Comparison of ENCODE assay signal across 10 mouse cellular contexts in the genomic region with DNA sequence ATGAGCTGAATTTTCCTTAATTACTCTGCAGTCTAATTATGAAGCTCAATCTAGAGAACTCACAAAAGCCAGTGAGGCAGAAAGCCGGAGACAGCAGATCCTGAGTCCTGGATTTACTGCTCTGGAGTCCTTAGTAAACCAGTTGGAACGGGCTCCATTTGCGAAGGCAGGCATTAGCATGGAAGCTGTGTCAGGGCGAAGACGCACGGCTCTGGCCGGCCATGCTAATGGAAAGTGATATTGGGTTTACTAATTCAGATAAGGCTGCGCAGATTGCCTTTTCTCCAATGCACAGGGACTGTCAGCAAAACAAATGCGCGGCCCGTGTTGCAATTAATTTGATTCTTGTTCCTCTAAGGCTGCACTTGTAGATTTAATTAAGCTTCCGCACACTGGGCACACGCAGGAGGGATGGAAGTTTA.
A peak's percentile ranks its signal among the peaks of the same experiment; 100 is the strongest.
DNase-seq lines count a peak whose midpoint lies in the region; ATAC-seq and TF ChIP-seq lines count a peak whose summit lies in the region.
"Had no signal": no experiment of that assay in that cellular context is flagged by ENCODE, and none has a peak within 500 bp of the region (broad histone marks: within the 10 kb centered on the region; RNA-seq: fewer than 3 reads in every experiment).

No protein-coding gene starts in this region.

- H3K4me3 ChIP-seq in hindbrain, embryonic 12.5 days, result no peak overlapping the region
- no peak overlapping the region for H3K4me3 ChIP-seq in hindbrain, embryonic 11.5 days (ENCODE audit: low read depth, low read length)
- H3K4me3 ChIP-seq in forebrain, postnatal 0 days (ENCODE audit: low read depth, low read length), result peak overlapping the region; percentile 11; the same call in 1 of the 2 replicates
- H3K4me3 ChIP-seq in midbrain, postnatal 0 days (ENCODE audit: low read depth, low read length), result no peak overlapping the region

- H3K9ac ChIP-seq in hindbrain, embryonic 12.5 days, result no peak overlapping the region
- H3K9ac ChIP-seq in hindbrain, embryonic 11.5 days (ENCODE audit: low read depth, low read length), result no peak overlapping the region
- H3K9ac ChIP-seq in forebrain, postnatal 0 days, result 0 out of 2 replicates have a peak overlapping the region, but pooled peaks have one; percentile 7
- no peak overlapping the region for H3K9ac ChIP-seq in midbrain, postnatal 0 days (replicated peaks; ENCODE audit: low read length, poor library complexity, severe bottlenecking)

- H3K36me3 ChIP-seq in hindbrain, embryonic 12.5 days, result no peaks in the 10 kb centered on the region
- no peaks in the 10 kb centered on the region for H3K36me3 ChIP-seq in hindbrain, embryonic 11.5 days (ENCODE audit: control insufficient read depth, insufficient read depth, low read length)
- H3K36me3 ChIP-seq in forebrain, postnatal 0 days (ENCODE audit: insufficient read depth), result no peaks in the 10 kb centered on the region
- H3K36me3 ChIP-seq in midbrain, postnatal 0 days (ENCODE audit: insufficient read depth, low read length), result no peaks in the 10 kb centered on the region

- no peaks in the 10 kb centered on the region for H3K9me3 ChIP-seq in hindbrain, embryonic 12.5 days (replicated peaks)
- H3K9me3 ChIP-seq in hindbrain, embryonic 11.5 days (ENCODE audit: control insufficient read depth, low read length), result no peaks in the 10 kb centered on the region
- no peaks in the 10 kb centered on the region for H3K9me3 ChIP-seq in forebrain, postnatal 0 days (ENCODE audit: low read length)
- H3K9me3 ChIP-seq in midbrain, postnatal 0 days (ENCODE audit: low read length), result no peaks in the 10 kb centered on the region

- peaks cover 13% of the 10 kb centered on the region for H3K4me1 ChIP-seq in hindbrain, embryonic 12.5 days
- H3K4me1 ChIP-seq in hindbrain, embryonic 11.5 days (replicated peaks; ENCODE audit: control insufficient read depth, insufficient read depth, low read length), result no peaks in the 10 kb centered on the region
- peaks cover 8% of the 10 kb centered on the region for H3K4me1 ChIP-seq in forebrain, postnatal 0 days (ENCODE audit: insufficient read depth)
- no peaks in the 10 kb centered on the region for H3K4me1 ChIP-seq in midbrain, postnatal 0 days (ENCODE audit: insufficient read depth, low read length)

- 0 out of 2 replicates have a peak overlapping the region, but pooled peaks have one; percentile 6 for H3K4me2 ChIP-seq in hindbrain, embryonic 12.5 days (replicated peaks)
- H3K4me2 ChIP-seq in hindbrain, embryonic 11.5 days (replicated peaks; ENCODE audit: low read depth, low read length), result no peak overlapping the region
- H3K4me2 ChIP-seq in forebrain, postnatal 0 days (ENCODE audit: low read depth), result peak overlapping the region; percentile 43
- H3K4me2 ChIP-seq in midbrain, postnatal 0 days (ENCODE audit: low read depth, low read length, poor library complexity, severe bottlenecking), result peak overlapping the region; percentile 26; the same call in 1 of the 2 replicates

- DNase-seq in hindbrain, embryonic 11.5 days (ENCODE audit: low spot score), result no peak
- peak; percentile 7 for DNase-seq in R1 (ENCODE audit: low read depth, low spot score)
- DNase-seq in forebrain, postnatal 0 days, result peak; percentile 58
- peak; percentile 67 for DNase-seq in midbrain, postnatal 0 days (ENCODE audit: low spot score)
- no peak for DNase-seq in thymus, postnatal 36 days
- DNase-seq in ovary, postnatal 10 days (ENCODE audit: low spot score), result no peak
- DNase-seq: lung, postnatal 4 days had no signal

- TF ChIP-seq CTCF in forebrain, postnatal 0 days (IDR thresholded peaks at IDR 0.05; ENCODE audit: low read depth), result no peak
- no peak for TF ChIP-seq CTCF in midbrain, postnatal 0 days (IDR thresholded peaks at IDR 0.05)

- H3K27me3 ChIP-seq in hindbrain, embryonic 12.5 days, result no peaks in the 10 kb centered on the region
- no peaks in the 10 kb centered on the region for H3K27me3 ChIP-seq in hindbrain, embryonic 11.5 days (ENCODE audit: control insufficient read depth, insufficient read depth, low read length)
- no peaks in the 10 kb centered on the region for H3K27me3 ChIP-seq in forebrain, postnatal 0 days (ENCODE audit: insufficient read depth, low read length)
- H3K27me3 ChIP-seq in midbrain, postnatal 0 days (ENCODE audit: insufficient read depth, low read length), result no peaks in the 10 kb centered on the region

- peak overlapping the region; percentile 66 for H3K27ac ChIP-seq in hindbrain, embryonic 12.5 days
- H3K27ac ChIP-seq in hindbrain, embryonic 11.5 days (ENCODE audit: low read depth, low read length), result no peak overlapping the region
- H3K27ac ChIP-seq in forebrain, postnatal 0 days (ENCODE audit: low read depth, low read length), result peak overlapping the region; percentile 45; the same call in 1 of the 2 replicates
- H3K27ac ChIP-seq in midbrain, postnatal 0 days (ENCODE audit: low read depth, low read length), result no peak overlapping the region

- ATAC-seq in hindbrain, embryonic 12.5 days (ENCODE audit: low FRiP score), result peak; percentile 69
- ATAC-seq in hindbrain, embryonic 11.5 days (ENCODE audit: low FRiP score), result no peak
- peak; percentile 72 for ATAC-seq in forebrain, postnatal 0 days
- 0 out of 2 replicates have a peak, but pooled peaks have one; percentile 31 for ATAC-seq in midbrain, postnatal 0 days (ENCODE audit: low FRiP score)
- ATAC-seq in megakaryocyte progenitor cell, adult 5-6 weeks (replicated peaks; ENCODE audit: poor library complexity), result no peak
- ATAC-seq: activated CD4-positive, CD25-positive, alpha-beta regulatory T cell, adult 4 months had no signal

- 63% methylated on average over 13 of the region's 13 CpGs for WGBS in hindbrain, embryonic 12.5 days
- 85% methylated on average over 13 of the region's 13 CpGs for WGBS in hindbrain, embryonic 11.5 days
- WGBS in forebrain, postnatal 0 days, result 17% methylated on average over 13 of the region's 13 CpGs
- WGBS in midbrain, postnatal 0 days, result 59% methylated on average over 13 of the region's 13 CpGs

Comparison
In these comparisons a context has a peak if more than half of its experiments do, and no peak if none do; other contexts are left out.
1. ATAC-seq: peak in hindbrain, embryonic 12.5 days (single experiment), forebrain, postnatal 0 days (single experiment) and midbrain, postnatal 0 days (single experiment); none in hindbrain, embryonic 11.5 days (single experiment) and megakaryocyte progenitor cell, adult 5-6 weeks (single experiment).
2. H3K27ac ChIP-seq: peak in hindbrain, embryonic 12.5 days (single experiment) and forebrain, postnatal 0 days (single experiment); none in hindbrain, embryonic 11.5 days (single experiment) and midbrain, postnatal 0 days (single experiment).
3. DNase-seq: peak in R1 (single experiment), forebrain, postnatal 0 days (single experiment) and midbrain, postnatal 0 days (single experiment); none in hindbrain, embryonic 11.5 days (single experiment), thymus, postnatal 36 days (0 of 2) and ovary, postnatal 10 days (single experiment).